ENCODE assay signal across 9 mouse cellular contexts in genomic region chr19:24281288-24281980, GRCm38 (mm10). TPM values are rescaled to one million over a fixed set of nuclear protein-coding genes. Genes with fewer than 3 reads are reported as not detected.
DNase-seq lines count a peak whose midpoint lies in the region; ATAC-seq and TF ChIP-seq lines count a peak whose summit lies in the region.
"Had no signal": no experiment of that assay in that cellular context is flagged by ENCODE, and none has a peak within 500 bp of the region (broad histone marks: within the 10 kb centered on the region; RNA-seq: fewer than 3 reads in every experiment).

No protein-coding gene starts in this region.

- no peaks in the 10 kb centered on the region for H3K9me3 ChIP-seq in hindbrain, embryonic 14.5 days (ENCODE audit: control insufficient read depth, low read length)

- peak overlapping the region; percentile 90; the same call in 1 of the 2 replicates for H3K4me3 ChIP-seq in gastrocnemius, adult 2 months
- H3K4me3 ChIP-seq in hindbrain, embryonic 14.5 days (replicated peaks; ENCODE audit: low read length): peak overlapping the region; percentile 71

- H3K27ac ChIP-seq in gastrocnemius, adult 2 months: no peak overlapping the region
- H3K27ac ChIP-seq in hindbrain, embryonic 14.5 days: no peak overlapping the region

- 67% methylated on average over 7 of the region's 7 CpGs for WGBS in hindbrain, embryonic 14.5 days

- H3K27me3 ChIP-seq in hindbrain, embryonic 14.5 days (ENCODE audit: control insufficient read depth, insufficient read depth, low read length): no peaks in the 10 kb centered on the region

- no peaks in the 10 kb centered on the region for H3K36me3 ChIP-seq in hindbrain, embryonic 14.5 days (replicated peaks; ENCODE audit: control insufficient read depth, insufficient read depth)

- no peak for ATAC-seq in hindbrain, embryonic 14.5 days (ENCODE audit: low FRiP score)
- 0 out of 2 replicates have a peak, but pooled peaks have one; percentile 10 for ATAC-seq in megakaryocyte progenitor cell, adult 5-6 weeks (replicated peaks; ENCODE audit: poor library complexity)

- no peak for DNase-seq in gastrocnemius, adult 2 months
- no peak for DNase-seq in gastrocnemius, postnatal 14 days
- DNase-seq in MEL-GATA-1-ER (ENCODE audit: extremely low read depth, low read depth): peak; percentile 58
- no peak for DNase-seq in hindbrain, embryonic 14.5 days (ENCODE audit: low spot score)
- no peak for DNase-seq in embryo, embryonic 9.5 days (ENCODE audit: extremely low spot score)
- no peak for DNase-seq in frontal cortex, postnatal 14 days (ENCODE audit: low spot score in 2 of 2)
- DNase-seq in cerebellum, adult 9-10 months: no peak
- DNase-seq: lung, adult 2 months had no signal

- H3K9ac ChIP-seq in hindbrain, embryonic 14.5 days: no peak overlapping the region

- H3K4me2 ChIP-seq in hindbrain, embryonic 14.5 days (replicated peaks): peak overlapping the region; percentile 82

- no peak for TF ChIP-seq CTCF in gastrocnemius, adult 2 months (IDR thresholded peaks at IDR 0.05)

- intact Hi-C loops in gastrocnemius, adult 2 months (cut with DNase I): loop anchor here (2.0 kb wide), 1 partner anchor 595 kb away; the partner anchor contains the start of gene Ptar1
- intact Hi-C loops in gastrocnemius, postnatal 14 days (cut with DNase I; ENCODE audit: low total_unique reads): no loop called here

- peaks cover 7% of the 10 kb centered on the region; the same call in 1 of the 2 replicates for H3K4me1 ChIP-seq in hindbrain, embryonic 14.5 days (replicated peaks; ENCODE audit: control insufficient read depth, insufficient read depth, low read length)

RNA-seq across cellular contexts. Expression of gene Fxn, which starts 1.0 kb away (rescaled TPM):
- 10 to 100 TPM; 19.7 to 19.8 TPM for total RNA-seq in gastrocnemius, adult 2 months (2021)
- 10 to 100 TPM; 19.8 to 20.8 TPM for total RNA-seq in gastrocnemius, postnatal 14 days (2021)
- polyA plus RNA-seq in hindbrain, embryonic 14.5 days (2014; fragmentation: Nextera tagmentation; extraction: Ambion mirVana): 33.0 and 37.0 TPM in 2 replicates
- 28.2 and 30.0 TPM in 2 replicates for total RNA-seq in megakaryocyte progenitor cell, adult 5-6 weeks (2015)
- total RNA-seq in megakaryocyte progenitor cell, adult 5-6 weeks (2017): 13.0 and 15.3 TPM in 2 replicates

RNA-seq across cellular contexts. Expression of gene Tjp2, which starts 56.6 kb away (rescaled TPM):
- 1 to 10 TPM; 3.5 to 4.9 TPM for total RNA-seq in gastrocnemius, adult 2 months (2021)
- 1 to 10 TPM; 7.0 to 8.8 TPM for total RNA-seq in gastrocnemius, postnatal 14 days (2021)
- polyA plus RNA-seq in hindbrain, embryonic 14.5 days (2014; fragmentation: Nextera tagmentation; extraction: Ambion mirVana): 12.6 and 13.5 TPM in 2 replicates
- total RNA-seq in megakaryocyte progenitor cell, adult 5-6 weeks (2015): 2.5 and 2.7 TPM in 2 replicates
- total RNA-seq in megakaryocyte progenitor cell, adult 5-6 weeks (2017): 3.5 TPM in 2 replicates
